Mouse (Mus musculus): ENCODE measurements around the gene Slc16a7. TPM values are rescaled to one million over a fixed set of nuclear protein-coding genes. Genes with fewer than 3 reads are reported as not detected.

Gene Slc16a7
- polyA plus RNA-seq, 1 experiment from 2014 or later: 4.8 TPM

DNA sequence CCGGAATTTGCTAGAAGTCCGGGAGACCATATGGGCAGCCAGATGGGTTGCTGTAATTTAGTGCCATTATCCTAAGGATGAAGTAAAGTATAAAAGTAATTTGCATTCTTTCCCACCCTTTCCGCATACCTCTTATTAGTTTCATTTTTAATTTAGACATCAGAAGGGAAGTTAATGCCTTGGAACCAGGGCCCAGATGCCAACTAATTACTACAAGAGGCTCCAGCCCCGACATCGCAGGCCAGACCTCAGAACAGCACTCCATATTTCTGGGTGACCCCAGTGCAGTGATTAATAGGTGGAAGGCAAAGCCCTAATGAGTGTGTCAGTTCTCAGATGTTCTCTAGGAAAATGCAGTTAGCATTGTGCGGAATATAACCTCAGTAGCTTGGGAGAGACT is 100.7 kb downstream of the Slc16a7 start:
- 86% methylated on average over 6 of the region's 6 CpGs for WGBS
- Histone ChIP-seq H3K9ac (ENCODE audit: low read length) (no peak overlapping the region), H3K27ac (ENCODE audit: low read length) (no peak overlapping the region), H3K4me1 (replicated peaks; ENCODE audit: control insufficient read depth, insufficient read depth, low read length) (no peaks in the 10 kb centered on the region), H3K9me3 (ENCODE audit: control insufficient read depth, low read length) (no peaks in the 10 kb centered on the region), H3K4me3 (ENCODE audit: low read length) (no peak overlapping the region), H3K4me2 (ENCODE audit: low read depth, low read length) (no peak overlapping the region), H3K27me3 (ENCODE audit: control insufficient read depth, insufficient read depth, low read depth, low read length) (no peaks in the 10 kb centered on the region), H3K36me3 (ENCODE audit: control insufficient read depth, insufficient read depth, low read length) (no peaks in the 10 kb centered on the region)
- no peak for ATAC-seq (ENCODE audit: low read depth)

GRCm38 (mm10) chr10:125285386-125285785 is 103.9 kb downstream of the Slc16a7 start:
- Histone ChIP-seq H3K36me3 (ENCODE audit: control insufficient read depth, insufficient read depth, low read length) (no peaks in the 10 kb centered on the region), H3K9me3 (ENCODE audit: control insufficient read depth, low read length) (no peaks in the 10 kb centered on the region), H3K27ac (ENCODE audit: low read length) (no peak overlapping the region), H3K4me2 (ENCODE audit: low read depth, low read length) (no peak overlapping the region), H3K4me3 (ENCODE audit: low read length) (no peak overlapping the region), H3K27me3 (ENCODE audit: control insufficient read depth, insufficient read depth, low read depth, low read length) (no peaks in the 10 kb centered on the region), H3K9ac (ENCODE audit: low read length) (no peak overlapping the region), H3K4me1 (replicated peaks; ENCODE audit: control insufficient read depth, insufficient read depth, low read length) (no peaks in the 10 kb centered on the region)
- ATAC-seq (ENCODE audit: low read depth): no peak
- 68% methylated on average over 5 of the region's 5 CpGs for WGBS

GRCm38 (mm10) chr10:125275149-125275848 is 114.0 kb downstream of the Slc16a7 start:
- no peak for ATAC-seq (ENCODE audit: low read depth)
- WGBS: 74% methylated on average over 12 of the region's 12 CpGs
- H3K36me3 ChIP-seq (ENCODE audit: control insufficient read depth, insufficient read depth, low read length): no peaks in the 10 kb centered on the region

GRCm38 (mm10) chr10:125274519-125275148 is 114.6 kb downstream of the Slc16a7 start:
- no peak for ATAC-seq (ENCODE audit: low read depth)

More at GRCm38 (mm10) chr10:125275149-125275848, 114.0 kb downstream of the Slc16a7 start:
- no peak overlapping the region for H3K4me3 ChIP-seq (ENCODE audit: low read length)
- H3K9me3 ChIP-seq (ENCODE audit: control insufficient read depth, low read length): no peaks in the 10 kb centered on the region
- no peak overlapping the region for H3K27ac ChIP-seq (ENCODE audit: low read length)
- no peak overlapping the region for H3K4me2 ChIP-seq (ENCODE audit: low read depth, low read length)
- H3K4me1 ChIP-seq (replicated peaks; ENCODE audit: control insufficient read depth, insufficient read depth, low read length): peaks cover 6% of the 10 kb centered on the region
- H3K27me3 ChIP-seq (ENCODE audit: control insufficient read depth, insufficient read depth, low read depth, low read length): no peaks in the 10 kb centered on the region
- H3K9ac ChIP-seq (ENCODE audit: low read length): no peak overlapping the region

GRCm38 (mm10) chr10:125273759-125274158 is 115.5 kb downstream of the Slc16a7 start:
- H3K9ac ChIP-seq (ENCODE audit: low read length): no peak overlapping the region
- no peak overlapping the region for H3K4me2 ChIP-seq (ENCODE audit: low read depth, low read length)
- no peak overlapping the region for H3K4me3 ChIP-seq (ENCODE audit: low read length)
- peaks cover 6% of the 10 kb centered on the region for H3K4me1 ChIP-seq (replicated peaks; ENCODE audit: control insufficient read depth, insufficient read depth, low read length)
- no peaks in the 10 kb centered on the region for H3K9me3 ChIP-seq (ENCODE audit: control insufficient read depth, low read length)
- no peaks in the 10 kb centered on the region for H3K27me3 ChIP-seq (ENCODE audit: control insufficient read depth, insufficient read depth, low read depth, low read length)
- no peak overlapping the region for H3K27ac ChIP-seq (ENCODE audit: low read length)
- ATAC-seq (ENCODE audit: low read depth): no peak
- WGBS: 50% methylated on average over 7 of the region's 7 CpGs
- no peaks in the 10 kb centered on the region for H3K36me3 ChIP-seq (ENCODE audit: control insufficient read depth, insufficient read depth, low read length)

More at GRCm38 (mm10) chr10:125274519-125275148, 114.6 kb downstream of the Slc16a7 start:
- Histone ChIP-seq H3K9ac (ENCODE audit: low read length) (no peak overlapping the region), H3K9me3 (ENCODE audit: control insufficient read depth, low read length) (no peaks in the 10 kb centered on the region), H3K4me3 (ENCODE audit: low read length) (no peak overlapping the region), H3K36me3 (ENCODE audit: control insufficient read depth, insufficient read depth, low read length) (no peaks in the 10 kb centered on the region), H3K27me3 (ENCODE audit: control insufficient read depth, insufficient read depth, low read depth, low read length) (no peaks in the 10 kb centered on the region), H3K4me1 (replicated peaks; ENCODE audit: control insufficient read depth, insufficient read depth, low read length) (peaks cover 6% of the 10 kb centered on the region), H3K4me2 (ENCODE audit: low read depth, low read length) (no peak overlapping the region), H3K27ac (ENCODE audit: low read length) (no peak overlapping the region)
- WGBS: 82% methylated on average over 5 of the region's 5 CpGs

GRCm38 (mm10) chr10:125271448-125271847 is 117.8 kb downstream of the Slc16a7 start:
- WGBS: 55% methylated on average over 5 of the region's 5 CpGs
- Histone ChIP-seq H3K4me2 (ENCODE audit: low read depth, low read length) (no peak overlapping the region), H3K27ac (ENCODE audit: low read length) (peak overlapping the region; percentile 43; the same call in 1 of the 2 replicates), H3K9ac (ENCODE audit: low read length) (no peak overlapping the region), H3K36me3 (ENCODE audit: control insufficient read depth, insufficient read depth, low read length) (no peaks in the 10 kb centered on the region), H3K4me3 (ENCODE audit: low read length) (no peak overlapping the region), H3K4me1 (replicated peaks; ENCODE audit: control insufficient read depth, insufficient read depth, low read length) (peaks cover 7% of the 10 kb centered on the region), H3K9me3 (ENCODE audit: control insufficient read depth, low read length) (no peaks in the 10 kb centered on the region), H3K27me3 (ENCODE audit: control insufficient read depth, insufficient read depth, low read depth, low read length) (no peaks in the 10 kb centered on the region)
- ATAC-seq (ENCODE audit: low read depth): no peak

- H3K36me3 ChIP-seq (ENCODE audit: control insufficient read depth, insufficient read depth, low read length): no peaks in the 10 kb centered on the region
- H3K4me2 ChIP-seq (ENCODE audit: low read depth, low read length): peak overlapping the region; percentile 27
- peaks cover 12% of the 10 kb centered on the region for H3K4me1 ChIP-seq (replicated peaks; ENCODE audit: control insufficient read depth, insufficient read depth, low read length)
- H3K27me3 ChIP-seq (ENCODE audit: control insufficient read depth, insufficient read depth, low read depth, low read length): no peaks in the 10 kb centered on the region
- H3K9ac ChIP-seq (ENCODE audit: low read length): no peak overlapping the region
- H3K9me3 ChIP-seq (ENCODE audit: control insufficient read depth, low read length): no peaks in the 10 kb centered on the region
- WGBS: 36% methylated on average over 5 of the region's 5 CpGs
- H3K4me3 ChIP-seq (ENCODE audit: low read length): no peak overlapping the region
- H3K27ac ChIP-seq (ENCODE audit: low read length): peak overlapping the region; percentile 78
- peak; percentile 81 for ATAC-seq (ENCODE audit: low read depth)
These were observed 119.0 kb downstream of the Slc16a7 start for GRCm38 (mm10) chr10:125270266-125270665.

DNA sequence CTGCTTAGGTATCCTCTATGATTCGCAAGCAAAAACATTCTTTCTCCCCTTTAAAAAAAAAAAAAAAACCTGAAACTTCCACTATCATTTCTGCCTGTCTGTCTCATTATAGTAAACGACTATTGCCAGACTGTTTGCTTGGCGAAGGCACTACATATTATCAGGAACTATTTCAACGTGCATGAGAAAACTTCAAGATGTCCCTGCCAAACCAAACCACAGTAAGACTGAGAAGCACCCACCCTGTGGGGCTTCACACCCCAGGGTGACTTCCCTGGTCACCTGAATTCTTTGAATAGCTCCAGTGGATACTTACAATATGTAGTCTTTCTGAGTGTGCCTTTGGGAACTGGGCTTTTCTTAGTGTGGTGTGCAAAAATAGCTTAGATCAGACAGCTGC is 122.9 kb downstream of the Slc16a7 start:
- H3K4me2 ChIP-seq (ENCODE audit: low read depth, low read length): no peak overlapping the region
- no peak overlapping the region for H3K4me3 ChIP-seq (ENCODE audit: low read length)
- ATAC-seq (ENCODE audit: low read depth): no peak
- H3K9me3 ChIP-seq (ENCODE audit: control insufficient read depth, low read length): no peaks in the 10 kb centered on the region
- H3K9ac ChIP-seq (ENCODE audit: low read length): no peak overlapping the region
- 0 out of 2 replicates have a peak overlapping the region, but pooled peaks have one; percentile 47 for H3K27ac ChIP-seq (ENCODE audit: low read length)
- 35% methylated on average over 4 of the region's 4 CpGs for WGBS
- no peaks in the 10 kb centered on the region for H3K36me3 ChIP-seq (ENCODE audit: control insufficient read depth, insufficient read depth, low read length)
- H3K27me3 ChIP-seq (ENCODE audit: control insufficient read depth, insufficient read depth, low read depth, low read length): no peaks in the 10 kb centered on the region
- peaks cover 8% of the 10 kb centered on the region for H3K4me1 ChIP-seq (replicated peaks; ENCODE audit: control insufficient read depth, insufficient read depth, low read length)

DNA sequence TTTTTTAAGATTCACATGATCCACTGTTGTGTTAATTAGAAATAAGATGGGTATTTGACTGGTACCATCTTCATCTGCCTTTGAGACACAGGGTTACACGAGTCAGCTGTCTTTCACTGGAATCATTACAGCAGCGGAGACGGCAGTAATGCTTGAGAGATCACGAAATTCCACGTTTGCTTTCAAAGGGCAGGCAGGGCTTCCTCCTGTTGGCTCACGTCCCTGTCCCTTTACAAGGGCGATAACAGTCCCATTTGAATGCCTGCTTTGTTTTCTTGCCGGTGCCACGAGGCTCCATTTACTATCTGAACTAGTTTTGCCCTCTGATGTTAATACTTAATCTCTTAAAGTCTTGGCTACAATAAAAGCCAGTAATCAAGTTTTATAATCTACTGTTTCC is 123.4 kb downstream of the Slc16a7 start:
- no peak overlapping the region for H3K9ac ChIP-seq (ENCODE audit: low read length)
- 0 out of 2 replicates have a peak overlapping the region, but pooled peaks have one; percentile 47 for H3K27ac ChIP-seq (ENCODE audit: low read length)
- peaks cover 7% of the 10 kb centered on the region; the same call in 1 of the 2 replicates for H3K4me1 ChIP-seq (replicated peaks; ENCODE audit: control insufficient read depth, insufficient read depth, low read length)
- 37% methylated on average over 9 of the region's 9 CpGs for WGBS
- H3K36me3 ChIP-seq (ENCODE audit: control insufficient read depth, insufficient read depth, low read length): no peaks in the 10 kb centered on the region
- H3K4me3 ChIP-seq (ENCODE audit: low read length): no peak overlapping the region
- H3K9me3 ChIP-seq (ENCODE audit: control insufficient read depth, low read length): no peaks in the 10 kb centered on the region
- no peak for ATAC-seq (ENCODE audit: low read depth)
- no peak overlapping the region for H3K4me2 ChIP-seq (ENCODE audit: low read depth, low read length)
- no peaks in the 10 kb centered on the region for H3K27me3 ChIP-seq (ENCODE audit: control insufficient read depth, insufficient read depth, low read depth, low read length)
